Mouse (Mus musculus) limb, embryonic 14.5 days (tissue): ENCODE measurements around the gene Chil1. TPM values are rescaled to one million over a fixed set of nuclear protein-coding genes. Genes with fewer than 3 reads are reported as not detected.

Source experiments
- ATAC-seq: fragments of 200-750 bp; cut with Nextera tagmentation; 2 replicates; pipeline ENCODE4 v1.8.0; 2017; ENCODE audit warnings: low read depth, moderate number of reproducible peaks, moderate TSS enrichment; ENCODE audit not compliant: low FRiP score
- DNase-seq: peaks from one replicate; pipeline ENCODE4 v3.0.0-alpha.2; 2015; ENCODE audit warnings: low spot score
- H3K27ac ChIP-seq: fragments of 300-500 bp; sonication (generic); replicated peaks from 2 replicates; pipeline ENCODE4 v1.5.1; 2014; ENCODE audit warnings: low read depth, mild to moderate bottlenecking, low read length, moderate library complexity, mixed read lengths
- H3K27me3 ChIP-seq: fragments of 300-500 bp; sonication (generic); 2 replicates; pipeline ENCODE4 v1.6.1; 2014; ENCODE audit warnings: low read length, mixed read lengths; ENCODE audit not compliant: control insufficient read depth, insufficient read depth
- H3K36me3 ChIP-seq: fragments of 300-500 bp; sonication (generic); 2 replicates; pipeline ENCODE4 v1.6.1; 2014; ENCODE audit warnings: mild to moderate bottlenecking, low read length, moderate library complexity, mixed read lengths; ENCODE audit not compliant: control insufficient read depth, insufficient read depth
- H3K4me1 ChIP-seq: fragments of 300-500 bp; sonication (generic); 2 replicates; pipeline ENCODE4 v1.6.1; 2014; ENCODE audit warnings: antibody characterized with exemption, low read length, mixed read lengths; ENCODE audit not compliant: control insufficient read depth, insufficient read depth
- H3K4me2 ChIP-seq: fragments of 300-500 bp; sonication (generic); replicated peaks from 2 replicates; pipeline ENCODE4 v1.6.1; 2014; ENCODE audit warnings: low read depth, mild to moderate bottlenecking, low read length, moderate library complexity; ENCODE audit not compliant: severe bottlenecking
- H3K4me3 ChIP-seq: fragments of 300-500 bp; sonication (generic); replicated peaks from 2 replicates; pipeline ENCODE4 v1.5.1; 2014; ENCODE audit warnings: low read length
- H3K9ac ChIP-seq: fragments of 300-500 bp; sonication (generic); 2 replicates; pipeline ENCODE4 v1.6.1; 2014; ENCODE audit warnings: mild to moderate bottlenecking, low read depth, low read length, moderate library complexity; ENCODE audit not compliant: severe bottlenecking
- H3K9me3 ChIP-seq: fragments of 300-500 bp; sonication (generic); 2 replicates; pipeline ENCODE4 v1.6.1; 2016; ENCODE audit warnings: low read length; ENCODE audit not compliant: control insufficient read depth
- POLR2A ChIP-seq: fragments of 200-500 bp; IDR thresholded peaks from 2 replicates; pipeline ENCODE4 v1.8.0; 2012; ENCODE audit warnings: inconsistent platforms, mild to moderate bottlenecking, moderate library complexity, borderline replicate concordance; ENCODE audit not compliant: insufficient read depth, insufficient read length; ENCODE audit errors: extremely low read depth
- WGBS: fragments of 180-500 bp; shearing (Covaris S2); extraction: QIAGEN DNeasy Blood & Tissue Kit; methylation state at CpG from one replicate; pipeline ENCODE4 v1.1.7; 2014; 5-methylcytosine and 5-hydroxymethylcytosine counted together
- polyA plus RNA-seq, 2 experiments: library from polyadenylated mRNA; depleted of rRNA in 1 of 2; stranded (reverse) in 1 of 2; unstranded in 1 of 2; fragments of >200 nt; fragmentation: Nextera tagmentation in 1 of 2; extraction: Ambion mirVana in 1 of 2; gene quantifications; 2 replicates each; pipeline versions ENCODE4 v1.2.1 to v1.2.3; 2012 to 2014

The Chil1 gene
- polyA plus RNA-seq, 2 experiments = 12.3 to 16.3 TPM

GRCm38 (mm10) chr1:134150076-134150475 lies 31.9 kb upstream of the Chil1 start:
- DNase-seq = no peak
- H3K4me3 ChIP-seq = no peak overlapping the region
- H3K27me3 ChIP-seq = no peaks in the 10 kb centered on the region
- H3K27ac ChIP-seq = no peak overlapping the region
- H3K4me2 ChIP-seq = no peak overlapping the region
- no peak overlapping the region for H3K9ac ChIP-seq
- H3K4me1 ChIP-seq = 0 out of 2 replicates have a peak, but pooled peaks cover 2% of the 10 kb centered on the region
- no peaks in the 10 kb centered on the region for H3K9me3 ChIP-seq
- no peak for TF ChIP-seq POLR2A
- no peaks in the 10 kb centered on the region for H3K36me3 ChIP-seq
- ATAC-seq = no peak
- 53% methylated on average over 8 of the region's 8 CpGs for WGBS

- Histone ChIP-seq H3K9me3 (no peaks in the 10 kb centered on the region), H3K4me2 (no peak overlapping the region), H3K4me1 (0 out of 2 replicates have a peak, but pooled peaks cover 2% of the 10 kb centered on the region), H3K36me3 (no peaks in the 10 kb centered on the region), H3K4me3 (no peak overlapping the region), H3K27me3 (no peaks in the 10 kb centered on the region), H3K9ac (no peak overlapping the region), H3K27ac (no peak overlapping the region)
- WGBS = 85% methylated on average over 9 of the region's 9 CpGs
- TF ChIP-seq POLR2A = no peak
- no peak for DNase-seq
- no peak for ATAC-seq
Measured at GRCm38 (mm10) chr1:134150745-134151144, 31.2 kb upstream of the Chil1 start.

- WGBS = 30% methylated on average over 13 of the region's 13 CpGs
- ATAC-seq = peak; percentile 85; the same call in 1 of the 2 replicates
- H3K4me2 ChIP-seq = no peak overlapping the region
- H3K36me3 ChIP-seq = no peaks in the 10 kb centered on the region
- no peak overlapping the region for H3K27ac ChIP-seq
- no peak for TF ChIP-seq POLR2A
- no peaks in the 10 kb centered on the region for H3K9me3 ChIP-seq
- no peaks in the 10 kb centered on the region for H3K4me1 ChIP-seq
- peak; percentile 97 for DNase-seq
- no peaks in the 10 kb centered on the region for H3K27me3 ChIP-seq
- H3K4me3 ChIP-seq = no peak overlapping the region
- no peak overlapping the region for H3K9ac ChIP-seq
Measured at GRCm38 (mm10) chr1:134151655-134152412, 30.1 kb upstream of the Chil1 start.

GRCm38 (mm10) chr1:134152626-134153590 lies 29.1 kb upstream of the Chil1 start:
- Histone ChIP-seq H3K36me3 (no peaks in the 10 kb centered on the region), H3K4me1 (no peaks in the 10 kb centered on the region), H3K27me3 (no peaks in the 10 kb centered on the region), H3K9me3 (no peaks in the 10 kb centered on the region), H3K4me3 (no peak overlapping the region), H3K4me2 (no peak overlapping the region), H3K27ac (no peak overlapping the region), H3K9ac (no peak overlapping the region)
- TF ChIP-seq POLR2A = no peak
- no peak for ATAC-seq
- no peak for DNase-seq
- 76% methylated on average over 21 of the region's 21 CpGs for WGBS

- Histone ChIP-seq H3K9me3 (no peaks in the 10 kb centered on the region), H3K9ac (no peak overlapping the region), H3K27ac (no peak overlapping the region), H3K36me3 (no peaks in the 10 kb centered on the region), H3K4me1 (no peaks in the 10 kb centered on the region), H3K27me3 (no peaks in the 10 kb centered on the region), H3K4me3 (no peak overlapping the region), H3K4me2 (no peak overlapping the region)
- DNase-seq (no peak), ATAC-seq (no peak)
- WGBS = 87% methylated on average over 3 of the region's 3 CpGs
- no peak for TF ChIP-seq POLR2A
Measured at GRCm38 (mm10) chr1:134154121-134154520, 27.9 kb upstream of the Chil1 start.
